Mouse (Mus musculus) kidney, postnatal 0 days (tissue): Measurements from ENCODE around the gene Iqschfp. TPM values are rescaled to one million over a fixed set of nuclear protein-coding genes. Genes with fewer than 3 reads are reported as not detected.

Experiments
- ATAC-seq: fragments of 200-750 bp; cut with Nextera tagmentation; replicated peaks from 2 replicates; pipeline ENCODE4 v1.8.0; 2017; ENCODE audit warnings: low read depth, moderate number of reproducible peaks, moderate TSS enrichment, moderate library complexity; ENCODE audit not compliant: low FRiP score
- DNase-seq: peaks from one replicate; pipeline ENCODE4 v3.0.0-alpha.2; 2016; ENCODE audit warnings: low spot score
- H3K27ac ChIP-seq: fragments of 300-500 bp; sonication (generic); 2 replicates; pipeline ENCODE4 v1.5.1; 2014; ENCODE audit warnings: mild to moderate bottlenecking
- H3K27me3 ChIP-seq: fragments of 300-500 bp; sonication (generic); 2 replicates; pipeline ENCODE4 v1.6.1; 2014; ENCODE audit warnings: low read length, mixed read lengths; ENCODE audit not compliant: insufficient read depth
- H3K36me3 ChIP-seq: fragments of 300-500 bp; sonication (generic); 2 replicates; pipeline ENCODE4 v1.6.1; 2014; ENCODE audit warnings: low read length, mixed read lengths; ENCODE audit not compliant: insufficient read depth
- H3K4me1 ChIP-seq: fragments of 300-500 bp; sonication (generic); replicated peaks from 2 replicates; pipeline ENCODE4 v1.6.1; 2014; ENCODE audit warnings: antibody characterized with exemption, low read length, mixed read lengths; ENCODE audit not compliant: insufficient read depth
- H3K4me2 ChIP-seq: fragments of 300-500 bp; sonication (generic); 2 replicates; pipeline ENCODE4 v1.6.1; 2014; ENCODE audit warnings: mild to moderate bottlenecking, low read length, moderate library complexity, mixed read lengths
- H3K4me3 ChIP-seq: fragments of 300-500 bp; sonication (generic); replicated peaks from 2 replicates; pipeline ENCODE4 v1.5.1; 2014; ENCODE audit warnings: low read depth, low read length
- H3K9ac ChIP-seq: fragments of 300-500 bp; sonication (generic); 2 replicates; pipeline ENCODE4 v1.6.1; 2014; ENCODE audit warnings: low read depth, low read length
- H3K9me3 ChIP-seq: fragments of 300-500 bp; sonication (generic); replicated peaks from 2 replicates; pipeline ENCODE4 v1.6.1; 2016; ENCODE audit warnings: low read length, inconsistent platforms, mixed read lengths
- CTCF ChIP-seq: IDR thresholded peaks from 2 replicates; pipeline ENCODE4 v1.5.1; 2016; ENCODE audit warnings: antibody characterized with exemption, low read depth, mild to moderate bottlenecking, moderate library complexity
- WGBS: fragments of 180-500 bp; shearing (Covaris S2); extraction: QIAGEN DNeasy Blood & Tissue Kit; methylation state at CpG from one replicate; pipeline ENCODE4 v1.1.7; 2014; 5-methylcytosine and 5-hydroxymethylcytosine counted together
- polyA plus RNA-seq: library from polyadenylated mRNA; unstranded; fragments of >200 nt; fragmentation: Nextera tagmentation; extraction: Ambion mirVana; gene quantifications from 2 replicates; pipeline ENCODE4 v1.2.1, GENCODE M21; 2015

Iqschfp gene
- polyA plus RNA-seq, 1 experiment from 2014 or later = 0.05 TPM

DNA sequence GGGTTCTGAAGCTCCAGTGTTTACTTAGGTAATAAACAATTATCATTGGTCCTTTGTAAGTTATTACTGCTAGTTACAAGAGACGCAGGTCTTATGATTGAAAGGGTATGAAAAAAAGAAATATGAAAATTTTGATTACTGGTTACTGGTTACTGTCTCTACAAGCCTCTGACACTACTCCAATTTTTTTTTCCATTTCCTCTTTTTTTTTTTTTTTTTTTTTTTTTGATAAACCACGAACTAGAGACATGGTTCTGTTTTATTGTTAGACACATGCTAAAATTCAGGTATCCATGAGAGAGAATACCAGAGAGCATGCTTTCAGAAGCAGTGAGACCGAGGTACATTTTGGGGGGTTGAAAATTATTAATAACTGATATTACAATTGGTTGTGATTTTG lies 43.8 kb downstream of the Iqschfp start:
- no peak overlapping the region for H3K4me2 ChIP-seq
- H3K36me3 ChIP-seq = no peaks in the 10 kb centered on the region
- WGBS = 79% methylated on average over 3 of the region's 3 CpGs
- H3K4me3 ChIP-seq = no peak overlapping the region
- no peak overlapping the region for H3K27ac ChIP-seq
- H3K9ac ChIP-seq = no peak overlapping the region
- TF ChIP-seq CTCF = no peak
- H3K9me3 ChIP-seq = no peaks in the 10 kb centered on the region
- no peaks in the 10 kb centered on the region for H3K27me3 ChIP-seq
- ATAC-seq (no peak), DNase-seq (no peak)
- H3K4me1 ChIP-seq = no peaks in the 10 kb centered on the region

DNA sequence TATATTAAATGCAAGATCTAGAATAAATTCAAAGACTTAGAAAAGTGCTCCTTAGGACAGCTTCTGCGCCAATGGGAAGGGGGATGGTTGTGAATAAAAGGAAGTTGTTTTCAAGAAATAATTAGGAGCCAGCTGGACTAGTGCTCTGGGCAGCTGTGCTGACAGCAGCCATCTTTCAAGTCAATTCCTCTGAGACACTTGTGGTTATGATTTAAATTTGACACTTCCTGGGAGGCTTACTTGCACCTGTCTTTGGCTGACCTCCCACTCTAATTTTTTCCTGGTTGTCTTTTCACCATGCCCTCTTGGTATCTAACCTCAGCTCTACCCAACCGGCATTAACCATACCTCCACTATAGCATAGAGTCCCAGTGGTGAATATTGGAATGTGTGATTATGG lies 55.0 kb downstream of the Iqschfp start:
- Histone ChIP-seq H3K4me3 (no peak overlapping the region), H3K9ac (no peak overlapping the region), H3K27ac (no peak overlapping the region), H3K4me1 (no peaks in the 10 kb centered on the region), H3K9me3 (no peaks in the 10 kb centered on the region), H3K4me2 (no peak overlapping the region), H3K36me3 (no peaks in the 10 kb centered on the region), H3K27me3 (no peaks in the 10 kb centered on the region)
- ATAC-seq (no peak), DNase-seq (no peak)
- WGBS = 71% methylated on average over 2 of the region's 2 CpGs
- TF ChIP-seq CTCF = no peak

DNA sequence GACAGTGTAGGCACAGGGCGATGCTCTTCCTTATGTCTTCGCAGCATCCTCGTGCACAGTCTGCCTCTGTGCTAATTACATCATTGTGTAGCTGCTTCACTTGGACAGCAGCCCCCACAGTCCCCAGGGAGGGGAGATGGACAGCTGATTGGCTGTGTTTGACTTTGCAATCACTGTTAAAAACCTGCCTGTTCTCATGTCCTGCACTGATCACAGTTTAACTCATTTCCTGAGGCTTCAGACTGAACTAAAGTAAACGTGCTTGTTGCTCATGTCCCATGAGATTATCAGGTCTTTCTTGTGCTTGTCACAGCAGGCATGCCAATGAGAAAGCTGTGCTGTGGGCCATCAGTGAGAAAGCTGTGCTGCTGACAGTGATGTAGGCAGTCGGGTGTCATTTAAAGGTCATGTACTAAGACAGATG lies 60.5 kb downstream of the Iqschfp start:
- H3K27ac ChIP-seq = no peak overlapping the region
- ATAC-seq (no peak), DNase-seq (no peak)
- no peak overlapping the region for H3K4me2 ChIP-seq
- no peak for TF ChIP-seq CTCF
- H3K27me3 ChIP-seq = no peaks in the 10 kb centered on the region
- H3K4me1 ChIP-seq = no peaks in the 10 kb centered on the region
- WGBS = 60% methylated on average over 5 of the region's 5 CpGs
- H3K9ac ChIP-seq = no peak overlapping the region
- no peaks in the 10 kb centered on the region for H3K36me3 ChIP-seq
- no peaks in the 10 kb centered on the region for H3K9me3 ChIP-seq
- no peak overlapping the region for H3K4me3 ChIP-seq

DNA sequence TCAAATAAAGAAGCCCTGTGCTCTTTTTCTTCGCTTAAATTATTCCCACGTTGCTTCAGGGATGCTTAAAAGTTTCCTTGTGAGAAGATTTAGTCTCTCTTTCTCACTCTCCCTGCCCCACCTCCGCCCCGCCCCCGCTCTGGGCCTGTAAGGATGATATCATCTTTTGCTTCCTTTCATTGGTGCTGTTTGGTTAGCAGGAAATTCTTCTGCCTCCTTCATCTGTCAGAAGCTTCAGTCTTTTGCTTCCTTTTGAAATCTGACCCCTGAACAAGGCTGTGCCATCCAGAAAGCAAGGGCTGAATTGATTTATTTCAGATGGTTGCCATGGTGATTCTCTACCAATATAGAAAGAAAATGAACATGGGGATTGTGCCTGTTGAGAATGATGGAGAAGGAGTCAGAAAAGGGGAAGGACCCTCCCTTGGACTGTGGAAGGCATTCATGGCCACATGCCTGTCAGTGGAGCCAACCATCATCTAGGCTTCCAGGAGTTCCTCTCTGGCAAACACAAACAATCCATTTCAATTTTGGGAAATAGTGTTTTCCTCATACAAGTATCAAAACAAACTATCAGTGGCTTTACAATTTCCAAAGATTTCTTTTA lies 62.5 kb downstream of the Iqschfp start:
- H3K4me1 ChIP-seq = no peaks in the 10 kb centered on the region
- no peaks in the 10 kb centered on the region for H3K9me3 ChIP-seq
- H3K27me3 ChIP-seq = no peaks in the 10 kb centered on the region
- WGBS = 38% methylated on average over 5 of the region's 5 CpGs
- H3K4me3 ChIP-seq = no peak overlapping the region
- no peak overlapping the region for H3K27ac ChIP-seq
- H3K4me2 ChIP-seq = no peak overlapping the region
- no peak for TF ChIP-seq CTCF
- H3K9ac ChIP-seq = no peak overlapping the region
- ATAC-seq = no peak
- no peaks in the 10 kb centered on the region for H3K36me3 ChIP-seq
- DNase-seq = peak; percentile 10

DNA sequence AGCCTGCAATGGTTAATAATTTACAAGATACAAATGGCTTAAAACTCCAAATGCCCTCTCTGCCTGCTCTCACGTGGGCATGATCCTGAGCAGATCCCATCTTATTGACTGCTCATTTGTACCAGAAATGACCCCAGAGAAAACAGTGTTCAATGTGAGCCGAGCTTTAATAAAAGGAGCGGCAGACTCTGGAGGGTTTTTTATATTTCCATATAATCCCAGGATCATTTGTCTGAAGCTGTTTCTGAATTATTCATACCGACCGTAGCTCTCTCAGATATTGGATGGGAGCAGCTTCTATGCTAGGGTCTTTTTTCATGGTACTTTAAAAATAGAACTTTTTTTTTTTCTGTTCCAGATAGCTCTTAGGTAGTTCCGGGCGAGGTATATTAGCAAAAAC lies 67.6 kb downstream of the Iqschfp start:
- H3K4me3 ChIP-seq = no peak overlapping the region
- no peak for ATAC-seq
- H3K9me3 ChIP-seq = no peaks in the 10 kb centered on the region
- no peaks in the 10 kb centered on the region for H3K36me3 ChIP-seq
- 71% methylated on average over 7 of the region's 7 CpGs for WGBS
- no peak for TF ChIP-seq CTCF
- no peak overlapping the region for H3K9ac ChIP-seq
- H3K4me1 ChIP-seq = no peaks in the 10 kb centered on the region
- no peaks in the 10 kb centered on the region for H3K27me3 ChIP-seq
- DNase-seq = no peak
- H3K4me2 ChIP-seq = no peak overlapping the region
- H3K27ac ChIP-seq = no peak overlapping the region

DNA sequence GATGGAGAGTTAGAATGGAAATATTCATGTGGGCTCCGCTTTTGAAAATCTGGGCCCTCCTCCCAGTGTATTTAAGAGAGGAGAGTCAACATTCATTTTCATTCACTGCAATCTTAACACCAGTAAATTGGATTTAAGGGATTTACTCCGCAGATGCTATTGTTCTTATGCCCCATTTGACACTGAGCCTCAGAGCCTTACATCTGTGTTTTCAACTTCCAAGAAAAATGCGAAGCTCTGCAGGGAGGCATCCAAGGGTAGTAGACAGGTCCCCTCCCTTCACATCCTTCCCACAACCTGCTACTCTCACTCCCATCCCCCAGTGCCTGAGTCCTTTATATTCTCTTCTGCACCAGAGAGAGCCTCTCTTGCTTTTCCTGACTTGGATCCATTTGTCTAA lies 68.1 kb downstream of the Iqschfp start:
- Histone ChIP-seq H3K9me3 (no peaks in the 10 kb centered on the region), H3K9ac (no peak overlapping the region), H3K27me3 (no peaks in the 10 kb centered on the region), H3K27ac (no peak overlapping the region), H3K4me3 (no peak overlapping the region), H3K36me3 (no peaks in the 10 kb centered on the region), H3K4me2 (no peak overlapping the region), H3K4me1 (no peaks in the 10 kb centered on the region)
- ATAC-seq = no peak
- 62% methylated on average over 3 of the region's 3 CpGs for WGBS
- DNase-seq = no peak
- no peak for TF ChIP-seq CTCF

DNA sequence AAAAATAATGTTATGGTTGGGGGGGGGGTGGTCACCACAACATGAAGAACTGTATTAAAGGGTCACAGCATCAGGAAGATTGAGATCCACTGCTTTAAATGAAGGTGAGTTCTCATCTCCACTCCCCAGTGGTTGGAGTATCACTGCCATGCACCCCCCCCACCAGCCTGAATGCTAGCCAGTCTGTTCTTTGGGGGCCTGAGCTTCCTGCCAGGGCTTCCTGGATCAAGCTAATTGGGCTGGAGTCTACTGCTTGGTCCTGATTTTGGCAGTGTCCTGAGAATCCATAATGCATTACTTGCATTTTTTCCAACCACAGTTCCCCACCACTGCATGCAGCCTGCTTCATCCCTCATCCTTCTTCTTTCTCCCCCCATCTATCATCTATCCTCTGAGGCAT lies 68.7 kb downstream of the Iqschfp start:
- H3K4me1 ChIP-seq = no peaks in the 10 kb centered on the region
- no peaks in the 10 kb centered on the region for H3K27me3 ChIP-seq
- no peak overlapping the region for H3K27ac ChIP-seq
- no peak for ATAC-seq
- no peak for DNase-seq
- H3K9ac ChIP-seq = no peak overlapping the region
- H3K36me3 ChIP-seq = no peaks in the 10 kb centered on the region
- no peak overlapping the region for H3K4me2 ChIP-seq
- H3K9me3 ChIP-seq = no peaks in the 10 kb centered on the region
- no peak for TF ChIP-seq CTCF
- H3K4me3 ChIP-seq = no peak overlapping the region
